In the genomic region with DNA sequence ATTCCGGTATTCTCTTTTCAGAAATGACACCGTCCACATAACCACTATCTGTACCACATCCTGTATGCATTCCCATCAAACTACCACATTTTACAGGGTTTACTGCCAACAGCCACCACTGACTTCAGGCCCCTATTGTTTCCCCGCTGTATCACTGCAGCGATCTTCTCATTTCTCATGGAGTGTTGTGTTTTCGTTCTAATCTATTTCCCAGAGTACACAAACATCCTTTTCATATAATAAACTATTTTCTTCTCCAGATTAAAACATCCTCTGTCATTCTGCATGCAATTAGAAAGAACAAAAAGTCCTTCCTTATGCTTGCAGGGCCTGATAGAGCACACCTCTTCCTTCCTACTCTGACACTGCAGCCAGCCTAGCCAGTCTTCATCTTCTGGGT, we compare ENCODE assay signal across 23 mouse cellular contexts.
DNase-seq lines count a peak whose midpoint lies in the region; ATAC-seq and TF ChIP-seq lines count a peak whose summit lies in the region.
"Had no signal": no experiment of that assay in that cellular context is flagged by ENCODE, and none has a peak within 500 bp of the region (broad histone marks: within the 10 kb centered on the region; RNA-seq: fewer than 3 reads in every experiment).

No protein-coding gene starts in this region.

- ATAC-seq in heart, postnatal 0 days (ENCODE audit: insufficient read depth, low read depth) = no peak
- ATAC-seq in heart, embryonic 11.5 days (replicated peaks; ENCODE audit: insufficient number of reproducible peaks, low FRiP score, low TSS enrichment) = no peak
- 0 out of 2 replicates have a peak, but pooled peaks have one; percentile 33 for ATAC-seq in liver, postnatal 0 days
- ATAC-seq in liver, embryonic 11.5 days (replicated peaks; ENCODE audit: low FRiP score) = no peak
- ATAC-seq in megakaryocyte, adult 5-6 weeks (ENCODE audit: poor library complexity, severe bottlenecking) = no peak
- ATAC-seq in intestine, embryonic 16.5 days = no peak
- ATAC-seq: activated CD4-positive, CD25-positive, alpha-beta regulatory T cell, adult 4 months; forebrain, embryonic 14.5 days; forebrain, postnatal 0 days had no signal

- TF ChIP-seq CTCF in heart, postnatal 0 days (IDR thresholded peaks at IDR 0.05; ENCODE audit: low read depth) = no peak
- no peak for TF ChIP-seq CTCF in liver, postnatal 0 days (IDR thresholded peaks at IDR 0.05; ENCODE audit: low read depth)

- no peak overlapping the region for H3K27ac ChIP-seq in heart, postnatal 0 days (ENCODE audit: low read depth)
- no peak overlapping the region for H3K27ac ChIP-seq in heart, embryonic 11.5 days (ENCODE audit: low read depth, low read length)
- no peak overlapping the region for H3K27ac ChIP-seq in liver, postnatal 0 days (ENCODE audit: low read depth)
- H3K27ac ChIP-seq in liver, embryonic 11.5 days (ENCODE audit: low read depth, low read length) = no peak overlapping the region
- no peak overlapping the region for H3K27ac ChIP-seq in intestine, embryonic 16.5 days (ENCODE audit: low read length)
- H3K27ac ChIP-seq: gastrocnemius, adult 2 months; heart, embryonic 13.5 days; hindbrain, embryonic 12.5 days; hindbrain, embryonic 15.5 days had no signal

- H3K4me2 ChIP-seq in heart, postnatal 0 days (ENCODE audit: low read depth, low read length) = no peak overlapping the region
- no peak overlapping the region for H3K4me2 ChIP-seq in heart, embryonic 11.5 days
- no peak overlapping the region for H3K4me2 ChIP-seq in liver, postnatal 0 days (ENCODE audit: low read depth, low read length)
- no peak overlapping the region for H3K4me2 ChIP-seq in liver, embryonic 11.5 days
- no peak overlapping the region for H3K4me2 ChIP-seq in intestine, embryonic 16.5 days (ENCODE audit: low read depth, low read length)
- H3K4me2 ChIP-seq: heart, embryonic 13.5 days; hindbrain, embryonic 12.5 days; hindbrain, embryonic 15.5 days had no signal

- H3K9me3 ChIP-seq in heart, postnatal 0 days (replicated peaks; ENCODE audit: control insufficient read depth, low read length) = no peaks in the 10 kb centered on the region
- no peaks in the 10 kb centered on the region; the same call in 1 of the 2 replicates for H3K9me3 ChIP-seq in heart, embryonic 11.5 days (replicated peaks; ENCODE audit: control insufficient read depth, low read length)
- H3K9me3 ChIP-seq in liver, postnatal 0 days (ENCODE audit: low read length) = no peaks in the 10 kb centered on the region
- no peaks in the 10 kb centered on the region for H3K9me3 ChIP-seq in liver, embryonic 11.5 days (ENCODE audit: control insufficient read depth, low read length)
- H3K9me3 ChIP-seq in megakaryocyte, embryonic 14.5 days = no peaks in the 10 kb centered on the region
- H3K9me3 ChIP-seq in intestine, embryonic 16.5 days (ENCODE audit: control insufficient read depth, low read length) = no peaks in the 10 kb centered on the region
- H3K9me3 ChIP-seq: hindbrain, embryonic 12.5 days; hindbrain, embryonic 15.5 days had no signal

- no peak for DNase-seq in heart, postnatal 0 days (ENCODE audit: low spot score)
- DNase-seq in liver, postnatal 0 days = no peak
- DNase-seq in liver, embryonic 11.5 days (ENCODE audit: low spot score) = no peak
- peak; percentile 63 for DNase-seq in lung, postnatal 36 days
- DNase-seq: adrenal gland, adult 8-10 months; adrenal gland, postnatal 25 days; cerebellum, adult 11-12 months; cerebellum, adult 8-10 months; cerebellum, postnatal 10 days; cerebellum, postnatal 36 days; forebrain, postnatal 0 days; gastrocnemius, adult 2 months; gastrocnemius, postnatal 25 days; heart, adult 18-20 months had no signal

- no peak overlapping the region for H3K4me3 ChIP-seq in heart, postnatal 0 days (ENCODE audit: low read depth, low read length)
- H3K4me3 ChIP-seq in heart, embryonic 11.5 days (ENCODE audit: low read depth, low read length) = no peak overlapping the region
- H3K4me3 ChIP-seq in liver, postnatal 0 days (ENCODE audit: low read depth, low read length) = no peak overlapping the region
- no peak overlapping the region for H3K4me3 ChIP-seq in liver, embryonic 11.5 days (ENCODE audit: low read depth, low read length)
- H3K4me3 ChIP-seq in megakaryocyte, embryonic 14.5 days (replicated peaks) = peak overlapping the region; percentile 74
- no peak overlapping the region for H3K4me3 ChIP-seq in intestine, embryonic 16.5 days (ENCODE audit: low read length)
- H3K4me3 ChIP-seq: gastrocnemius, adult 2 months; heart, embryonic 13.5 days; hindbrain, embryonic 12.5 days; hindbrain, embryonic 15.5 days had no signal

- 0 out of 2 replicates have a peak, but pooled peaks have one; percentile 30 for TF ChIP-seq EP300 in heart, postnatal 0 days (IDR thresholded peaks at IDR 0.05; ENCODE audit: low read depth)
- TF ChIP-seq EP300 in liver, postnatal 0 days (IDR thresholded peaks at IDR 0.05; ENCODE audit: low read depth) = peak; percentile 62; the same call in 1 of the 2 replicates

- no peak overlapping the region for H3K9ac ChIP-seq in heart, postnatal 0 days (replicated peaks; ENCODE audit: low read depth, low read length)
- H3K9ac ChIP-seq in heart, embryonic 11.5 days (ENCODE audit: low read depth, low read length) = no peak overlapping the region
- no peak overlapping the region for H3K9ac ChIP-seq in liver, postnatal 0 days (replicated peaks)
- H3K9ac ChIP-seq in liver, embryonic 11.5 days (ENCODE audit: low read depth, low read length) = no peak overlapping the region
- no peak overlapping the region for H3K9ac ChIP-seq in intestine, embryonic 16.5 days (ENCODE audit: low read depth, low read length)
- H3K9ac ChIP-seq: forebrain, postnatal 0 days; heart, embryonic 13.5 days; hindbrain, embryonic 12.5 days; hindbrain, embryonic 15.5 days had no signal

- H3K27me3 ChIP-seq in heart, postnatal 0 days (ENCODE audit: control insufficient read depth, insufficient read depth, low read length) = no peaks in the 10 kb centered on the region
- H3K27me3 ChIP-seq in heart, embryonic 11.5 days (ENCODE audit: control insufficient read depth, insufficient read depth, low read length) = no peaks in the 10 kb centered on the region
- H3K27me3 ChIP-seq in liver, postnatal 0 days (ENCODE audit: insufficient read depth, low read length) = no peaks in the 10 kb centered on the region
- H3K27me3 ChIP-seq in liver, embryonic 11.5 days (replicated peaks; ENCODE audit: control insufficient read depth, insufficient read depth, low read length) = no peaks in the 10 kb centered on the region
- no peaks in the 10 kb centered on the region for H3K27me3 ChIP-seq in megakaryocyte, embryonic 14.5 days (replicated peaks)
- H3K27me3 ChIP-seq in intestine, embryonic 16.5 days (replicated peaks; ENCODE audit: control insufficient read depth, insufficient read depth, low read length) = no peaks in the 10 kb centered on the region
- H3K27me3 ChIP-seq: heart, embryonic 13.5 days; hindbrain, embryonic 12.5 days; hindbrain, embryonic 15.5 days had no signal

- peaks cover 10% of the 10 kb centered on the region; the same call in 1 of the 2 replicates for H3K4me1 ChIP-seq in heart, postnatal 0 days (ENCODE audit: control insufficient read depth, insufficient read depth)
- no peaks in the 10 kb centered on the region for H3K4me1 ChIP-seq in heart, embryonic 11.5 days (ENCODE audit: control insufficient read depth, insufficient read depth, low read length)
- H3K4me1 ChIP-seq in liver, postnatal 0 days (ENCODE audit: insufficient read depth) = no peaks in the 10 kb centered on the region
- H3K4me1 ChIP-seq in liver, embryonic 11.5 days (replicated peaks; ENCODE audit: control insufficient read depth, insufficient read depth, low read length) = 0 out of 2 replicates have a peak, but pooled peaks cover 3% of the 10 kb centered on the region
- H3K4me1 ChIP-seq in megakaryocyte, embryonic 14.5 days = peaks cover 46% of the 10 kb centered on the region
- 0 out of 2 replicates have a peak, but pooled peaks cover 4% of the 10 kb centered on the region for H3K4me1 ChIP-seq in intestine, embryonic 16.5 days (ENCODE audit: control insufficient read depth, insufficient read depth, low read length)
- H3K4me1 ChIP-seq: heart, embryonic 13.5 days; hindbrain, embryonic 12.5 days; hindbrain, embryonic 15.5 days had no signal

- no peaks in the 10 kb centered on the region for H3K36me3 ChIP-seq in heart, postnatal 0 days (replicated peaks; ENCODE audit: control insufficient read depth, insufficient read depth, low read length)
- H3K36me3 ChIP-seq in heart, embryonic 11.5 days (ENCODE audit: control insufficient read depth, insufficient read depth, low read length) = no peaks in the 10 kb centered on the region
- H3K36me3 ChIP-seq in liver, postnatal 0 days (replicated peaks; ENCODE audit: insufficient read depth, low read length) = no peaks in the 10 kb centered on the region
- H3K36me3 ChIP-seq in liver, embryonic 11.5 days (ENCODE audit: control insufficient read depth, insufficient read depth, low read length) = no peaks in the 10 kb centered on the region
- H3K36me3 ChIP-seq in megakaryocyte, embryonic 14.5 days (replicated peaks; ENCODE audit: low read length) = no peaks in the 10 kb centered on the region
- no peaks in the 10 kb centered on the region for H3K36me3 ChIP-seq in intestine, embryonic 16.5 days (ENCODE audit: control insufficient read depth, insufficient read depth, low read length)
- H3K36me3 ChIP-seq: heart, embryonic 13.5 days; hindbrain, embryonic 12.5 days; hindbrain, embryonic 15.5 days had no signal

- 54% methylated on average over 5 of the region's 5 CpGs for WGBS in heart, postnatal 0 days
- WGBS in heart, embryonic 11.5 days (ENCODE audit: insufficient replicate concordance) = 66% methylated on average over 5 of the region's 5 CpGs
- WGBS in liver, postnatal 0 days (ENCODE audit: insufficient replicate concordance) = 34% methylated on average over 5 of the region's 5 CpGs
- 41% methylated on average over 5 of the region's 5 CpGs for WGBS in liver, embryonic 11.5 days
- WGBS in intestine, embryonic 16.5 days = 78% methylated on average over 5 of the region's 5 CpGs
